Mouse (Mus musculus) embryonic facial prominence, embryonic 14.5 days (tissue): ENCODE results near the gene Gm20721. TPM values are rescaled to one million over a fixed set of nuclear protein-coding genes. Genes with fewer than 3 reads are reported as not detected.
A peak's percentile ranks its signal among the peaks of the same experiment; 100 is the strongest.

Experiments
- ATAC-seq: fragments of 200-750 bp; cut with Nextera tagmentation; 2 replicates; pipeline ENCODE4 v1.8.0; 2017; ENCODE audit warnings: low read depth, moderate number of reproducible peaks, moderate TSS enrichment
- DNase-seq: peaks from one replicate; pipeline ENCODE4 v3.0.0-alpha.2; 2015; ENCODE audit warnings: low spot score
- H3K27ac ChIP-seq: fragments of 300-500 bp; sonication (generic); replicated peaks from 2 replicates; pipeline ENCODE4 v1.5.1; 2014; ENCODE audit warnings: low read depth, mild to moderate bottlenecking, low read length, moderate library complexity
- H3K27me3 ChIP-seq: fragments of 300-500 bp; sonication (generic); replicated peaks from 2 replicates; pipeline ENCODE4 v1.6.1; 2014; ENCODE audit warnings: low read length; ENCODE audit not compliant: control insufficient read depth, insufficient read depth
- H3K36me3 ChIP-seq: fragments of 300-500 bp; sonication (generic); 2 replicates; pipeline ENCODE4 v1.6.1; 2014; ENCODE audit warnings: low read length, mixed read lengths; ENCODE audit not compliant: control insufficient read depth, insufficient read depth
- H3K4me1 ChIP-seq: fragments of 300-500 bp; sonication (generic); 2 replicates; pipeline ENCODE4 v1.6.1; 2014; ENCODE audit warnings: antibody characterized with exemption, low read length; ENCODE audit not compliant: control insufficient read depth, insufficient read depth
- H3K4me2 ChIP-seq: fragments of 300-500 bp; sonication (generic); 2 replicates; pipeline ENCODE4 v1.6.1; 2014; ENCODE audit warnings: low read depth, mild to moderate bottlenecking, low read length, moderate library complexity, mixed read lengths
- H3K4me3 ChIP-seq: fragments of 300-500 bp; sonication (generic); 2 replicates; pipeline ENCODE4 v1.5.1; 2014; ENCODE audit warnings: low read depth, mild to moderate bottlenecking, low read length
- H3K9ac ChIP-seq: fragments of 300-500 bp; sonication (generic); 2 replicates; pipeline ENCODE4 v1.6.1; 2014; ENCODE audit warnings: low read depth, mild to moderate bottlenecking, low read length, moderate library complexity, mixed read lengths
- H3K9me3 ChIP-seq: fragments of 300-500 bp; sonication (generic); 2 replicates; pipeline ENCODE4 v1.6.1; 2016; ENCODE audit warnings: low read length; ENCODE audit not compliant: control insufficient read depth
- WGBS: fragments of 180-500 bp; shearing (Covaris S2); extraction: QIAGEN DNeasy Blood & Tissue Kit; methylation state at CpG from one replicate; pipeline ENCODE4 v1.1.7; 2014; 5-methylcytosine and 5-hydroxymethylcytosine counted together
- polyA plus RNA-seq: library from polyadenylated mRNA; unstranded; fragments of >200 nt; fragmentation: Nextera tagmentation; extraction: Ambion mirVana; gene quantifications from 2 replicates; pipeline ENCODE4 v1.2.1, GENCODE M21; 2014

Gm20721 gene
- polyA plus RNA-seq, 1 experiment from 2014 or later = 18.1 TPM

DNA sequence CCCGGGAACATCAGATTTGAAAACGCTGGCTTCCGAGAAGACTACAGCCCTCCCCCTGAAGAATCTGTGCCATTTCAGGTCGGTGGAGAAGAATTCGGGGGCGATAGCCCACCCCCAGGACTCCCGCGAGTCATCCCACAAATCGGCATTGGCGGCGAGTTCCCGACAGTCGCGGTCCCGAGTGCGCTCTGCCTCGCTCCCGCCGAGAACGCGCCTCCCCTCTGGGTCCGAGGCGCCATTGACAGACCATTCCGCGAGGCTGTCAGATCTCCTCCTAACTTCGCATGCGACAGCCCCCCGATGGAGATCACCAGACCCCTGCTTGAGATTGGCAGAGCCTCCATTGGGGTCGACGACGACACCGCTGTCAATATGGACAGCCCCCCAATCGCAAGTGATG is 48.0 kb downstream of the Gm20721 start:
- peaks cover 55% of the 10 kb centered on the region for H3K36me3 ChIP-seq
- 54% methylated on average over 33 of the region's 33 CpGs for WGBS

DNA sequence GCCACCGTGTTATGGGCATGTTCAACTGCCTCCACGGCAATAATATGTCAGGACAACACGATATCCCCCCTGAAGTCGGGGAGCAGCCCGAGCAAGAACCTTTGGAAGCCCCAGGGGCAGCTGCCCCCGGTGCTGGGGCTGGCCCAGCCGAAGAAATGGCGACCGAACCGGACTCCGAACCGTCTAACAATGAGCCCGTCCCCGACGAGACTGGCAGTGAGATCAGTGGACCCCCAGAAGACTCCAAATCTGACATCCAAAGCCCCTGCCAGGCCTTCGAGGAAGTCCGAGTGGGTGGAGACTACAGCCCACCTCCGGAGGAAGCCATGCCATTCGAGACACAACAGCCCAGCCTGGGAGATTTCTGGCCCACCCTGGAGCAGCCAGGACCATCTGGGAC is 48.7 kb downstream of the Gm20721 start:
- H3K36me3 ChIP-seq = peaks cover 61% of the 10 kb centered on the region
- no peak overlapping the region for H3K27ac ChIP-seq
- peaks cover 4% of the 10 kb centered on the region; the same call in 1 of the 2 replicates for H3K4me1 ChIP-seq
- peaks cover 70% of the 10 kb centered on the region for H3K9me3 ChIP-seq
- H3K4me2 ChIP-seq = peak overlapping the region; percentile 57
- DNase-seq (no peak), ATAC-seq (no peak)
- 64% methylated on average over 17 of the region's 19 CpGs for WGBS
- H3K4me3 ChIP-seq = peak overlapping the region; percentile 39
- H3K27me3 ChIP-seq = peaks cover 34% of the 10 kb centered on the region
- H3K9ac ChIP-seq = no peak overlapping the region

More for the DNA sequence above, 48.0 kb downstream of the Gm20721 start:
- H3K4me3 ChIP-seq = peak overlapping the region; percentile 39
- no peak overlapping the region for H3K9ac ChIP-seq
- peak overlapping the region; percentile 57 for H3K4me2 ChIP-seq
- peaks cover 70% of the 10 kb centered on the region for H3K9me3 ChIP-seq
- H3K27ac ChIP-seq = no peak overlapping the region
- peak; percentile 53 for DNase-seq
- H3K4me1 ChIP-seq = 0 out of 2 replicates have a peak, but pooled peaks cover 2% of the 10 kb centered on the region
- peaks cover 34% of the 10 kb centered on the region for H3K27me3 ChIP-seq
- no peak for ATAC-seq

DNA sequence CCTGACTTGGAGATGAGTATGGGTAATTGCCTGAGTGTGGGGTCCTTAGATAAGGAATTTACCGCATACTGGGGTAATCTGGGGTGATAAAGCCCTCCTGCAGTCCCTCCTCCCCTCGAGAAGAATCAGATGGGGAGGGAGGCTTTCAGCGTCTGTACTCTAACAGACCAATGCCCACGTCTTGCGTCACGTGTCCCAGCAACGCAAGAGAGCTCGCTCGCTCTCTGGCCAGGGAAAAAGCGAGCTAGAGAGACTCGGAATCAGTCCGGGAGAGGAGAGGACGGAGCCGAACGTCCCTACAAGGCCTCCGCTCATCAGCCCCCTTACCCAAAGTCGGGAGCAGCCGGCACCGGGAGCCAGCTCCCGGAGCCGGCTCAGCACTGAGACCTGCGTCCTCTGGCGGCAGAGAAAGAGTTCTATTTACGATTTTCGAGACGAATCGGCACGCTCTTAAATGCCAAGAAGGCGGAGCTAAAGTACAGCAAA is 49.4 kb downstream of the Gm20721 start:
- WGBS = 69% methylated on average over 29 of the region's 29 CpGs
- Histone ChIP-seq H3K27ac (no peak overlapping the region), H3K4me2 (peak overlapping the region; percentile 65), H3K4me1 (peaks cover 4% of the 10 kb centered on the region; the same call in 1 of the 2 replicates), H3K27me3 (peaks cover 34% of the 10 kb centered on the region), H3K4me3 (peak overlapping the region; percentile 39), H3K9ac (no peak overlapping the region), H3K36me3 (peaks cover 68% of the 10 kb centered on the region), H3K9me3 (peaks cover 70% of the 10 kb centered on the region)
- ATAC-seq (no peak), DNase-seq (no peak)

DNA sequence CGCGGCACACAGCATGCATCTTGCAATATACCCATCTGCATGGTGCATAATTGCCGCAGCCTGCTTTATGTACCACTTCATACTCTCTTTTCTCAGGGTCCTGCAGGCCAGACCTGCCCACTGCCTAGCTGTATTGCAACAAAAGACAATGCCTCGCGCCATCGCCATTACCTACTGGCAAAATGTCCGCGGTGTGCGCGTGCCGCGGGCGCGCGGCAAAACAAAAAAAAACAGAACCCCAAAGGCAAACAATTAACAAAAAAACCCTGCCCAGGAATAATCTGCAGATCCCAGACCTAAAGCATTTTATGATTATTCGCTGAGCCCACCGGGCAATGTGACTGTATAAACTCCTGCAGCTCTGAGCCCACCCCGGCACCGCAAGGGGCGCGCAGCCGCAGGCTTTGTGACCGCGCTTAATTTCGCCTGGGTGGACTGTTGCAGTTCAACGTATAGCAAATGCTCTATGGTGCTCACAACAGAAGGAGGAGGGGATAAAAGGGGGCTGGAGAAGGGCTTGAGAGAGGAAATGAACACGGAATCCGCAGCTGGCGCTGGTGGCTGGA is 50.5 kb downstream of the Gm20721 start:
- Histone ChIP-seq H3K4me1 (peaks cover 4% of the 10 kb centered on the region; the same call in 1 of the 2 replicates), H3K9me3 (peaks cover 68% of the 10 kb centered on the region), H3K4me3 (peak overlapping the region; percentile 57), H3K36me3 (peaks cover 63% of the 10 kb centered on the region), H3K27me3 (peaks cover 32% of the 10 kb centered on the region), H3K4me2 (peak overlapping the region; percentile 65), H3K9ac (peak overlapping the region; percentile 54), H3K27ac (peak overlapping the region; percentile 68)
- ATAC-seq (no peak), DNase-seq (no peak)
- WGBS = 67% methylated on average over 29 of the region's 29 CpGs

DNA sequence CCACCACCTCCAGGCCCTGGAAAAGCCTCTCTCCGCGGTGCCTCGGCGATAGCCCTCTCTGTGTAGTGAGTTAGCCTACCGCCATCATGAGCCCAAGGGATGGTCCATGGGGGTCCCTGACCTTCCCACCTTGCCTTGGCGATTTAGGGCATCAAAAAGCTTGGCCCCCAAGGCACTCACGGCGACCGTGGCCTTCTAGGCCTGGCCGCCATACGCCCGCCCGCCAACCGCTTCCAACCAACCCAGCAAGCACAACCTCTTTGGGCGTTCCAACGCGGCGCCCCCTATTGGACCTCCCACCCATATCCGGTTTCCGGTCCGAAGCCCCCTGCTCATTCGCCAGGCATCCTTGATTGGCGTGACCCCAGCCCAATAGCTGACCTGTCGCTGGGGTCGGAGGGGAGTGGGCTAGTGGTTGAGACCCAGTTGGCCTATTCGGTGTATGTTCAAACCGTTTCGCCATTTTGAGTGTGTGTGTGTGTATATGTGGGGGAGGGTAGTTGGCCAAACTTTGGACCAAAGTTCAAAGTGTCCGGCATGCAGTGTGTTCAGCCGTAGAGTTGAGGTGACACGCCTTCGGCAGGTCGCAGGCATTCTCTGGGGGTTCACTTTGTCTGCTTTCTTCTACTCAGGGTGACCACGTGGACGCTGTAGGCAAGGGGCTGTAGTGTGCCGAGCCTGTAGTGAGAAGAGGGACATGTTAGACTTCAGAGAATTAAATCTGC is 51.2 kb downstream of the Gm20721 start:
- Histone ChIP-seq H3K36me3 (peaks cover 60% of the 10 kb centered on the region), H3K9me3 (peaks cover 62% of the 10 kb centered on the region)

DNA sequence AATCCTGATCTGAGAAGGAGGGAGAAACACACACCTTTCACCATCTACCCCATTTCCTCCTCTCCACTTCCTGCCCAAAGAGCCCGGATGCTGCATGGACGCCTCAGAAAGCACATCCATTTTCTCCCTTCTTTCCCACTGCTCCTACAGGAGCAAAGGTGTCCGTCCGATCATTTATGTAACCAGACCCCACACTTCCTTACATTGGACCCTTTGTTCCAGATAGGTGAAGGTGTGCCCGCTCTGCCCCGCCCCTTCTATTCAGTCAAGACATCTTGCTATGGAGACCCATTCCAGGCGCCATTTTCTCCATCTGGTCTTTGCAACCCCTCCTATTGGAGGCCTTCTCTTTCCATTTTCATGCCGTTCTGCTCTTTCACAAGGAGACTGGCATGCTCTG is 52.1 kb downstream of the Gm20721 start:
- DNase-seq (no peak), ATAC-seq (no peak)
- H3K9me3 ChIP-seq = peaks cover 53% of the 10 kb centered on the region
- H3K9ac ChIP-seq = peak overlapping the region; percentile 75
- peak overlapping the region; percentile 57 for H3K4me3 ChIP-seq
- WGBS = 51% methylated on average over 8 of the region's 8 CpGs
- peaks cover 4% of the 10 kb centered on the region; the same call in 1 of the 2 replicates for H3K4me1 ChIP-seq
- peaks cover 18% of the 10 kb centered on the region for H3K27me3 ChIP-seq
- peak overlapping the region; percentile 83 for H3K27ac ChIP-seq
- H3K4me2 ChIP-seq = peak overlapping the region; percentile 49
- H3K36me3 ChIP-seq = peaks cover 53% of the 10 kb centered on the region

More for the DNA sequence above, 51.2 kb downstream of the Gm20721 start:
- peak overlapping the region; percentile 83 for H3K27ac ChIP-seq
- peak overlapping the region; percentile 65 for H3K4me2 ChIP-seq
- peak overlapping the region; percentile 57 for H3K4me3 ChIP-seq
- peaks cover 4% of the 10 kb centered on the region; the same call in 1 of the 2 replicates for H3K4me1 ChIP-seq
- H3K9ac ChIP-seq = peak overlapping the region; percentile 75
- DNase-seq (peak; percentile 97), ATAC-seq (peak; percentile 90)
- H3K27me3 ChIP-seq = peaks cover 26% of the 10 kb centered on the region
- WGBS = 63% methylated on average over 36 of the region's 36 CpGs

DNA sequence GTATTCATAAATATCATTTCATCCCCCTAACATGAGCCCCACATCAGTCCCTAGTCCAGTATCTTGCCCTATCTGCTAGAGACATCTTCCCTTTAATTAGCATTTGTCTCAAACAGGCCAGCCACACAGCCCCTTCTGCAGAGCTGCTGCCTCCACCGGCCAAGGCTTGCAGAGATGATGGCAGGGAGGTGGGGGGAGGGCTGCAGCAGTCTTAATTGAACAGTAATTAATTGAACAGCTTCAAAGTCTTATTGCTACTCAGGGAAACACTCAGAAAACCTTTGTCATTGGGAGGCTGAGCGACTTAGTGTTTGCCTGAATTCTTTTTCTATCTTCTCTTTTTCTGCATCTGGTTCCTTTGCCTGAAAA is 54.9 kb downstream of the Gm20721 start:
- H3K27ac ChIP-seq = no peak overlapping the region
- H3K4me3 ChIP-seq = peak overlapping the region; percentile 20
- peak overlapping the region; percentile 48 for H3K4me2 ChIP-seq
- peaks cover 47% of the 10 kb centered on the region for H3K36me3 ChIP-seq
- DNase-seq (no peak), ATAC-seq (no peak)
- peaks cover 21% of the 10 kb centered on the region for H3K27me3 ChIP-seq
- H3K9me3 ChIP-seq = peaks cover 38% of the 10 kb centered on the region
- WGBS = 15% methylated on average over 2 of the region's 2 CpGs
- no peak overlapping the region for H3K9ac ChIP-seq
- H3K4me1 ChIP-seq = peaks cover 4% of the 10 kb centered on the region; the same call in 1 of the 2 replicates

DNA sequence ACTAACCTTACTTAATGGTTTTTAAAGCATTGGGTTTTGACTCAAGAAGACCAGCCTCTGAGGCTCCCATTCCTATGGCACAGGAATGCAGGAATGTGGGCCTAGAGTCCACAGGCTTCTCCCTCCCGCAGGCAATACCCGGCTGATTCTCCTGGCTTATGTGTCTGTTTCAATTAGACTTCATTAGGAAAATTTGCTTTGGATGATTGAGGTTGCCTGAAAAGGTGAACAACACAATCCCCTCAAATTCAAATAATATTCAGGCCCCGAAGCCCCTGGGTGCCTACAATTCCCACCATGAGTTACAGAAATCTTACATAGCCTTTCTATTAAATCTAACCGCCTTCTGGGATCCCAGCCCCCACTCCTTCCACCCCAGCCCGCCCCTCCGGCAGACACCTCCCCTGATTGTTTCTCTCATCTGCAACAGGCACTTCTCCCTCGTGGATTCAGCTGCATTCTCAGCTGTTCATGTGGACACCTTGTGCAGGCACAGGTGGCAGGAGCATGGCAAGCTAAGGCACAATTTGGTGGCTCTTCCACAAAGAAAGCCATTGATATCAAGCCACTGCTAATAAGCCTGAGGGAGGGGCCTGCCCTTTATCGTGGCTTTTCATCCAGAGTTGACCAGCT is 55.4 kb downstream of the Gm20721 start:
- Histone ChIP-seq H3K4me1 (peaks cover 4% of the 10 kb centered on the region; the same call in 1 of the 2 replicates), H3K27ac (no peak overlapping the region), H3K9me3 (peaks cover 38% of the 10 kb centered on the region), H3K36me3 (peaks cover 47% of the 10 kb centered on the region), H3K9ac (no peak overlapping the region), H3K4me3 (peak overlapping the region; percentile 20; the same call in 1 of the 2 replicates), H3K4me2 (peak overlapping the region; percentile 48), H3K27me3 (peaks cover 26% of the 10 kb centered on the region)
- DNase-seq (no peak), ATAC-seq (no peak)
- WGBS = 46% methylated on average over 8 of the region's 8 CpGs
